Mouse (Mus musculus) megakaryocyte, embryonic 14.5 days (primary cell): ENCODE data around the gene Wdr27.
"Not testable (repeated sequence)": the region's sequence is repeated elsewhere in the genome, so short reads cannot be mapped to it uniquely, and the experiment has no call there.

Experiments
- FLI1 ChIP-seq: IDR thresholded peaks from 2 replicates; pipeline ENCODE4 v1.6.1; 2012; ENCODE audit warnings: low read length, inconsistent platforms, mixed read lengths
- GATA1 ChIP-seq: IDR thresholded peaks from 3 replicates; pipeline ENCODE4 v1.6.1; 2012; ENCODE audit warnings: mixed read lengths, low read length, inconsistent platforms, borderline replicate concordance

- not testable (repeated sequence) for TF ChIP-seq GATA1, FLI1
These were observed 18.7 kb upstream of the Wdr27 start for GRCm38 (mm10) chr17:14961557-14962154.
